Mouse (Mus musculus): Measurements from ENCODE around the gene Hist1h2bj. TPM values are rescaled to one million over a fixed set of nuclear protein-coding genes. Genes with fewer than 3 reads are reported as not detected.
A peak's percentile ranks its signal among the peaks of the same experiment; 100 is the strongest.
"Not testable (repeated sequence)": the region's sequence is repeated elsewhere in the genome, so short reads cannot be mapped to it uniquely, and the experiment has no call there.

The Hist1h2bj gene
- total RNA-seq, 2 experiments from 2014 or later: 9.4 to 12.9 TPM

DNA sequence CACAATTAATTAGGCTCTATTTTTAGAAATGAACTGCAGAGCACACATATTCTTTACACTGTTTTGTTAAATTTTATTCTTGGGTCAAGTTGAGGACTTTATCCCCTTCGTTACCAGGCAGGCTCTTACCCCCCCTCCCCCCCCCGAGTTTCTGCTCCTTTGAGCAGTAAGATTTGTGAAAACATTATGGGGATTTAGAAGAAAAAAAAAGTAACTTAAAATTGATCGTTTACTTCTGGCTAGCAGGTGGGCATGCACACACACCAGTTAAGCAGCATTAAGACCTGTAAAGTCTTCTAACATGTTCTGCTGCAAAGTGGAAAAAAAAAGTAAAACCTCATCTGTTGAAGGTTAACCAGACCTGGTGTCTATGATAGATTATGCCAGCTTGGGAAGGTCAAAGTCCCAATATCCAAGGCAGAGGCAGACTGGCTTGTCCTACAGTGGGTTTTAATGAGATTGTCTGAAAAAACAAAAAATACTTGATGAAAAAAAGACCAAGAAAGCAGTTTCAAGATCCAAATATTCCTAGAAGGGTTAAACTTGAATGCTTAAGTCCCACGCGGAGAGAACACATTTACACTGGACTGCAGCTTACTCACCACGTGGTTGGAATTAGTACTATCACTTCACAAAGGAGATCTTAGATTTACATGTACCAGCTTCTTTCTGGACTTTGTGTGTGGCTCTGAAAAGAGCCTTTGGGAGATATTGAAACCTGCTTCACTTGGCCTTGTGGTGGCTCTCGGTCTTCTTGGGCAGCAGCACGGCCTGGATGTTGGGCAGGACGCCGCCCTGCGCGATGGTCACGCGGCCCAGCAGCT lies 8.4 kb upstream of the Hist1h2bj start:
- no peak for DNase-seq (ENCODE audit: extremely low spot score in 1 of 2, low spot score in 2 of 2)
- Histone ChIP-seq H3K27ac (no peak overlapping the region), H3K4me3 (peak overlapping the region; percentile 34)
- intact Hi-C loops (cut with DNase I): loop anchor here (10.0 kb wide), 1 partner anchor 210 kb away; no protein-coding TSS in a partner anchor
- no peak for TF ChIP-seq CTCF (IDR thresholded peaks at IDR 0.05)

DNA sequence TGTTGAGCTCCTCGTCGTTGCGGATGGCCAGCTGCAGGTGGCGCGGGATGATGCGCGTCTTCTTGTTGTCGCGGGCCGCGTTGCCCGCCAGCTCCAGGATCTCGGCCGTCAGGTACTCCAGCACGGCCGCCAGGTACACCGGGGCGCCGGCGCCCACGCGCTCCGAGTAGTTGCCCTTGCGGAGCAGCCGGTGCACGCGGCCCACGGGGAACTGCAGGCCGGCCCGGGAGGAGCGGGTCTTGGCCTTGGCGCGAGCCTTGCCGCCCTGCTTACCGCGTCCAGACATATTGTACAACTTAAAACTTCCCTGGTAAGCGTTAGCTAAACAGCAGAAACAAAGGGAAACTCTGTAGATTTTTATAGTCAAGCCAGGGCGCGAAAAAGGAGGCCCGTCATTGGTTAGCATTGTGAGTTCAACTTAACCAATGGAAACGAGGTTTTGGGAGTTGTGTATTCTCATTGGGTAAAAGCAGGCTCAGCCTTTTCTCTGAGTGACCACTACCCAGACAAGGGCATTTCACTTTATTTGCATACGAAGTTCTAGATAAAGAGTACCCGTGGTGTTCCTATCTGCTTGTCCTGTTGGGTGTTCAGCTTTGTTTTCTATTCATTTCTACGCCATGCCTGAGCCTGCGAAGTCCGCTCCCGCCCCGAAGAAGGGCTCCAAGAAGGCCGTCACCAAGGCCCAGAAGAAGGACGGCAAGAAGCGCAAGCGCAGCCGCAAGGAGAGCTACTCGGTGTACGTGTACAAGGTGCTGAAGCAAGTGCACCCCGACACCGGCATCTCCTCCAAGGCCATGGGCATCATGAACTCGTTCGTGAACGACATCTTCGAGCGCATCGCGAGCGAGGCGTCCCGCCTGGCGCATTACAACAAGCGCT lies 7.5 kb upstream of the Hist1h2bj start, which contains the start of the genes Hist1h2ah and Hist1h2bk:
Gene Hist1h2ah, minus strand, starts transcription at position 302 of the 882 bp plus-strand sequence.
Gene Hist1h2bk, plus strand, starts transcription at position 604 of the 882 bp plus-strand sequence.
- H3K27ac ChIP-seq: not testable (repeated sequence)
- intact Hi-C loops (cut with DNase I): loop anchor here (10.0 kb wide), 1 partner anchor 211 kb away; no protein-coding TSS in a partner anchor
- peak; percentile 76 to 84 for DNase-seq (ENCODE audit: extremely low spot score in 1 of 2, low spot score in 2 of 2)
- peak within 1 kb of the TSS; percentile 43 for H3K4me3 ChIP-seq

- no peak overlapping the region for H3K27ac ChIP-seq
These were observed 6.7 kb upstream of the Hist1h2bj start for GRCm38 (mm10) chr13:22036149-22036956.

DNA sequence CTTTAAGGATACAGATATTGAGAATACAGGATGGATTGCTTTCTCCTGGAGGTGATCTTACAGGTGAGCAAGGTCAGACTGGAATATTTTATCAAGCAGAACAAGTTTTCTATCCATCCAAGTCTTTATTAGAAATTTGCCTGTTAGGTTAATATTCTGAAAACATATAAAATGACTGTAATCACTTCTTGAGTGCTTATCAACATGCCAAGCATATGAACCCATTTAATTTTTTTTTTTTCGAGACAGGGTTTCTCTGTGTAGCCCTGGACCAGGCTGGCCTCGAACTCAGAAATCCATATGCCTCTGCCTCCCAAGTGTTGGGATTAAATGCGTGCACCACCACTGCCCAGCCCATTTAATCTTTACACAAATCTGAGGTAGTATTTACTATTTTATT lies 6.0 kb upstream of the Hist1h2bj start:
- H3K27ac ChIP-seq: no peak overlapping the region
- DNase-seq (ENCODE audit: extremely low spot score in 1 of 2, low spot score in 2 of 2): no peak
- intact Hi-C loops (cut with DNase I): loop anchor here (10.0 kb wide), 1 partner anchor 212 kb away; no protein-coding TSS in a partner anchor
- no peak for TF ChIP-seq CTCF (IDR thresholded peaks at IDR 0.05)
- no peak overlapping the region for H3K4me3 ChIP-seq

More at GRCm38 (mm10) chr13:22036149-22036956, 6.7 kb upstream of the Hist1h2bj start:
- intact Hi-C loops (cut with DNase I): loop anchor here (10.0 kb wide), 1 partner anchor 212 kb away; no protein-coding TSS in a partner anchor
- DNase-seq (ENCODE audit: extremely low spot score in 1 of 2, low spot score in 2 of 2): no peak
- peak overlapping the region; percentile 41 for H3K4me3 ChIP-seq
- TF ChIP-seq CTCF (IDR thresholded peaks at IDR 0.05): no peak

- no peak overlapping the region for H3K4me3 ChIP-seq
- DNase-seq (ENCODE audit: extremely low spot score in 1 of 2, low spot score in 2 of 2): no peak
- intact Hi-C loops (cut with DNase I): loop anchor here (10.0 kb wide), 1 partner anchor 213 kb away; no protein-coding TSS in a partner anchor
- H3K27ac ChIP-seq: no peak overlapping the region
- TF ChIP-seq CTCF (IDR thresholded peaks at IDR 0.05): no peak
These were observed 5.6 kb upstream of the Hist1h2bj start for GRCm38 (mm10) chr13:22037415-22037814.

DNA sequence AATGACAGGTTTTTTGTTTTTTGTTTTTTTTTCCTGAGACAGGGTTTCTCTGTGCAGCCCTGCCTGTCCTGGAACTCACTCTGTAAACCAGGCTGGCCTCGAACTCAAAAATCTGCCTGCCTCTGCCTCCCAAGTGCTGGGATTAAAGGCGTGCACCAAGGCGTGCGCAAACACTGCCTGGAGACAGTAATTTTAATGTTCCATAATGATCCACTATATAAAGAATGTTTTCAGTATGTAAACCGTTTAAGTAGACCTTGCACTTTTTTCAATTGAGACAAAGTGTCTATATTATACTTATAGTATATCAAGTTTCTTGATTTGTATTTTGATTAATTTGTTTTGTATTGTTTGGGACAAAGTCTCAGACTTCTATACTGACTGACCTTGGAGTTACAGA lies 3.6 kb upstream of the Hist1h2bj start:
- no peak for TF ChIP-seq CTCF (IDR thresholded peaks at IDR 0.05)
- Histone ChIP-seq H3K27ac (no peak overlapping the region), H3K4me3 (no peak overlapping the region)
- DNase-seq (ENCODE audit: extremely low spot score in 1 of 2, low spot score in 2 of 2): no peak
- intact Hi-C loops (cut with DNase I): loop anchor here (10.0 kb wide), 1 partner anchor 215 kb away; no protein-coding TSS in a partner anchor

DNA sequence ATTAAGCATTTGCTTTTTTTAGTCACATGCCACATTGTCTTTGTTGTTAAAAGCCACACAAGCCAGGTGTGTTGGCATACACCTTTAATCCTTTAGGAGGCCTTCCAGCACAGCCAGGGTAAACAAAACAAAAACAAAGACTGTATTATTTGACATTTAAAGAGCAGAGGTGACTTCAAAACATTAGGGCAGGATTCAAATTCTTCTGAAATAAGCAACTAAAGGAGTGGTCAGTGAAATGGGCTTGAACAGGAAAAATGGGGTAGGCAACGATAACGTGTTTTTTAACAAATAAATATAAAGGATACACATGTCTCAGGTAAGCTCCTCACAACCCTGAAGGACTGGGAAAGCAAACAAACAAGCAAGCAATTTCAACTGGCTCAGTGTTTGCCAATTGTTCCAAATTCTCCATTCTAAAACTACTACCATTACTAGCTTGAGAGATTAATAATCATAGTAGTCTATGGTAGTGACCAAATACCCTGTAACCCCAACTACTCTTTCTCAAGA lies 3.0 kb upstream of the Hist1h2bj start:
- TF ChIP-seq CTCF (IDR thresholded peaks at IDR 0.05): no peak
- peak overlapping the region; percentile 57 for H3K4me3 ChIP-seq
- DNase-seq (ENCODE audit: extremely low spot score in 1 of 2, low spot score in 2 of 2): no peak
- no peak overlapping the region for H3K27ac ChIP-seq
- intact Hi-C loops (cut with DNase I): loop anchor here (2.0 to 10.0 kb wide), 7 partner anchors 215 to 1722 kb away; partner anchors contain the start of genes Hist1h1a, Hist1h1c, Hist1h1t and Hist1h2af

DNA sequence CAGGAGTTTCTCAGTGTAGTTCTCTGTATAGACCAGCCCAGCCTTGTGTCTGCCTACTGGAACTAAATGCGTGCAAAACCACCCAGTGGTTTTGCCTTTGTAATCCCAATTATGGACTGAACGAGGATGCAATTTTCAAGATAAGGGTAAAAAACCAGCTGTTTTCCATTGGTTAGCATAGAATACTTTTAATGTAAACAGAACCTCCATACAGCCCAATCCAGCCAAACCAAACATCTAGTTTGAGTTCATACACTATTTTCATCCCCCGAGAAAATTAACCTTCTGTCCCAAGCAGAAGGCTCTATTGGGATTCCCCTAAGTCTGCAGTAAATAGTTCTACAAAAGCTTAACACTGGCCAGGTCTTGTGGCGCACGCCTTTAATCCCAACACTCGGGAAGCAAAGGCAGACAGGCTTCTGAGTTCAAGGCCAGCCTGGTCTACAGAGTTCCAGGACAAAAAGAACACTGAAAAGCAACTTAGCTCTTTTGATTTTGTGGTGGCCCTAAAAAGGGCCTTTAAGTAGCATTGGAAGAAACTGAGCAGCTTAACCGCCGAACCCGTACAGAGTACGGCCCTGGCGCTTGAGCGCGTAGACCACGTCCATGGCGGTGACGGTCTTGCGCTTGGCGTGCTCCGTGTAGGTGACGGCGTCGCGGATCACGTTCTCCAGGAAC lies 2.4 kb upstream of the Hist1h2bj start:
- TF ChIP-seq CTCF (IDR thresholded peaks at IDR 0.05): no peak
- no peak for DNase-seq (ENCODE audit: extremely low spot score in 1 of 2, low spot score in 2 of 2)
- peak overlapping the region; percentile 57 for H3K4me3 ChIP-seq
- H3K27ac ChIP-seq: peak overlapping the region; percentile 85
- intact Hi-C loops (cut with DNase I): loop anchor here (1.0 to 10.0 kb wide), 7 partner anchors 286 to 1722 kb away; partner anchors contain the start of genes Hist1h1a, Hist1h1c, Hist1h1t and Hist1h2af

- H3K27ac ChIP-seq: peak within 1 kb of the TSS; percentile 85
- peak within 1 kb of the TSS; percentile 57 for H3K4me3 ChIP-seq
- DNase-seq (ENCODE audit: extremely low spot score in 1 of 2, low spot score in 2 of 2): peak; percentile 97 to 98
- intact Hi-C loops (cut with DNase I): loop anchor here (1.0 to 10.0 kb wide), 7 partner anchors 286 to 1721 kb away; partner anchors contain the start of genes Hist1h1a, Hist1h1c, Hist1h1t and Hist1h2af
These were observed 1.9 kb upstream of the Hist1h2bj start, which contains the start of gene Hist1h4i for GRCm38 (mm10) chr13:22041142-22041536. Gene Hist1h4i, minus strand, starts transcription at chr13:22041362.
